Comparison of ENCODE assay signal across 9 mouse cellular contexts in genomic region chr8:120563851-120564837, GRCm38 (mm10). TPM values are rescaled to one million over a fixed set of nuclear protein-coding genes. Genes with fewer than 3 reads are reported as not detected.
A peak's percentile ranks its signal among the peaks of the same experiment; 100 is the strongest.
DNase-seq lines count a peak whose midpoint lies in the region; ATAC-seq and TF ChIP-seq lines count a peak whose summit lies in the region.
"Had no signal": no experiment of that assay in that cellular context is flagged by ENCODE, and none has a peak within 500 bp of the region (broad histone marks: within the 10 kb centered on the region; RNA-seq: fewer than 3 reads in every experiment).

No protein-coding gene starts in this region.

- H3K9ac ChIP-seq in embryonic facial prominence, embryonic 14.5 days (ENCODE audit: low read depth, low read length) = peak overlapping the region; percentile 40; the same call in 1 of the 2 replicates
- H3K9ac ChIP-seq in liver, embryonic 13.5 days = no peak overlapping the region
- H3K9ac ChIP-seq in stomach, embryonic 16.5 days (ENCODE audit: low read length) = peak overlapping the region; percentile 53; the same call in 1 of the 2 replicates

- WGBS in embryonic facial prominence, embryonic 14.5 days = 19% methylated on average over 19 of the region's 20 CpGs
- WGBS in liver, embryonic 13.5 days (ENCODE audit: insufficient replicate concordance) = 68% methylated on average over 20 of the region's 20 CpGs
- WGBS in stomach, embryonic 16.5 days = 29% methylated on average over 20 of the region's 20 CpGs

- H3K4me3 ChIP-seq in embryonic facial prominence, embryonic 14.5 days (ENCODE audit: low read depth, low read length) = no peak overlapping the region
- no peak overlapping the region for H3K4me3 ChIP-seq in liver, embryonic 13.5 days (replicated peaks)
- peak overlapping the region; percentile 2 for H3K4me3 ChIP-seq in myocyte
- no peak overlapping the region for H3K4me3 ChIP-seq in stomach, embryonic 16.5 days (replicated peaks; ENCODE audit: low read length)
- H3K4me3 ChIP-seq: erythroblast, embryonic 14.5 days had no signal

- no peaks in the 10 kb centered on the region for H3K9me3 ChIP-seq in embryonic facial prominence, embryonic 14.5 days (ENCODE audit: control insufficient read depth, low read length)
- H3K9me3 ChIP-seq in liver, embryonic 13.5 days (replicated peaks) = no peaks in the 10 kb centered on the region
- no peaks in the 10 kb centered on the region for H3K9me3 ChIP-seq in stomach, embryonic 16.5 days (replicated peaks; ENCODE audit: control insufficient read depth, low read length)

- peaks cover 30% of the 10 kb centered on the region for H3K36me3 ChIP-seq in embryonic facial prominence, embryonic 14.5 days (ENCODE audit: control insufficient read depth, insufficient read depth, low read length)
- peaks cover 100% of the 10 kb centered on the region for H3K36me3 ChIP-seq in liver, embryonic 13.5 days
- no peaks in the 10 kb centered on the region for H3K36me3 ChIP-seq in myocyte (ENCODE audit: control insufficient read depth, insufficient read depth)
- peaks cover 28% of the 10 kb centered on the region for H3K36me3 ChIP-seq in stomach, embryonic 16.5 days (ENCODE audit: control insufficient read depth, insufficient read depth, low read length)

- peaks cover 50% of the 10 kb centered on the region for H3K4me1 ChIP-seq in embryonic facial prominence, embryonic 14.5 days (ENCODE audit: control insufficient read depth, insufficient read depth, low read length)
- peaks cover 66% of the 10 kb centered on the region for H3K4me1 ChIP-seq in liver, embryonic 13.5 days (replicated peaks)
- peaks cover 31% of the 10 kb centered on the region for H3K4me1 ChIP-seq in stomach, embryonic 16.5 days (ENCODE audit: control insufficient read depth, insufficient read depth, low read length)

- H3ac ChIP-seq in myocyte (ENCODE audit: control insufficient read depth, insufficient read length) = no peak overlapping the region

- peak; percentile 32 for ATAC-seq in embryonic facial prominence, embryonic 14.5 days (ENCODE audit: low read depth)
- ATAC-seq in liver, embryonic 13.5 days (ENCODE audit: low read depth) = peak; percentile 30
- ATAC-seq in stomach, embryonic 16.5 days (ENCODE audit: insufficient read depth, low FRiP score) = peak; percentile 71

- peaks cover 7% of the 10 kb centered on the region for H3K79me2 ChIP-seq in myocyte (ENCODE audit: control insufficient read depth, insufficient read depth)

- peak overlapping the region; percentile 68 for H3K27ac ChIP-seq in embryonic facial prominence, embryonic 14.5 days (replicated peaks; ENCODE audit: low read depth, low read length)
- peak overlapping the region; percentile 70 for H3K27ac ChIP-seq in liver, embryonic 13.5 days
- peak overlapping the region; percentile 85 for H3K27ac ChIP-seq in stomach, embryonic 16.5 days (ENCODE audit: low read length)

- peak overlapping the region; percentile 36 for H3K4me2 ChIP-seq in embryonic facial prominence, embryonic 14.5 days (ENCODE audit: low read depth, low read length)
- H3K4me2 ChIP-seq in liver, embryonic 13.5 days = no peak overlapping the region
- peak overlapping the region; percentile 77 for H3K4me2 ChIP-seq in myocyte (ENCODE audit: low read depth)
- H3K4me2 ChIP-seq in stomach, embryonic 16.5 days (ENCODE audit: low read depth, low read length) = peak overlapping the region; percentile 46

- DNase-seq in B cell, adult 2 months = peak; percentile 45 to 50
- peak; percentile 74 for DNase-seq in adipocyte (ENCODE audit: low spot score)
- DNase-seq in embryonic facial prominence, embryonic 14.5 days (ENCODE audit: low spot score) = peak; percentile 90
- DNase-seq in heart, adult 9 months (ENCODE audit: low spot score in 2 of 2) = peak; percentile 94
- DNase-seq in kidney, adult 8-10 months = peak; percentile 90
- DNase-seq in liver, embryonic 13.5 days = no peak

- no peak for TF ChIP-seq POLR2A in myocyte (IDR thresholded peaks at IDR 0.05; ENCODE audit: insufficient read length, low read depth)

- H3K27me3 ChIP-seq in embryonic facial prominence, embryonic 14.5 days (replicated peaks; ENCODE audit: control insufficient read depth, insufficient read depth, low read length) = no peaks in the 10 kb centered on the region
- no peaks in the 10 kb centered on the region for H3K27me3 ChIP-seq in liver, embryonic 13.5 days
- H3K27me3 ChIP-seq in myocyte (ENCODE audit: control insufficient read depth, insufficient read depth, insufficient read length) = no peaks in the 10 kb centered on the region
- H3K27me3 ChIP-seq in stomach, embryonic 16.5 days (ENCODE audit: control insufficient read depth, insufficient read depth, low read length) = no peaks in the 10 kb centered on the region

TF ChIP-seq in myocyte, 11 proteins besides CTCF, POLR2A, EP300 and RAD21:
- TF ChIP-seq CEBPB (IDR thresholded peaks at IDR 0.05; ENCODE audit: insufficient read depth, poor library complexity, severe bottlenecking) = no peak
- TF ChIP-seq POLR2AphosphoS2 (IDR thresholded peaks at IDR 0.05; ENCODE audit: insufficient read length, low read depth) = no peak
- TF ChIP-seq USF1 (IDR thresholded peaks at IDR 0.05; ENCODE audit: low read depth) = no peak
- peak; percentile 23 for TF ChIP-seq TCF3 (IDR thresholded peaks at IDR 0.05; ENCODE audit: insufficient read length, low read depth)
- peak; percentile 31 for TF ChIP-seq TCF12 (IDR thresholded peaks at IDR 0.05; ENCODE audit: insufficient read depth, poor library complexity, severe bottlenecking)
- no peak for TF ChIP-seq MAX (IDR thresholded peaks at IDR 0.05; ENCODE audit: low read depth)
- TF ChIP-seq E2F4 (IDR thresholded peaks at IDR 0.05; ENCODE audit: insufficient read depth) = no peak
- peak in 2 of 3 experiments; percentile 60 to 73 for TF ChIP-seq MYOD1 (IDR thresholded peaks at IDR 0.05; ENCODE audit: control insufficient read depth in 1 of 3, insufficient read length in 2 of 3, low read depth in 2 of 3)
- TF ChIP-seq SRF (IDR thresholded peaks at IDR 0.05; ENCODE audit: control insufficient read depth, insufficient read length, low read depth) = peak; percentile 12
- no peak for TF ChIP-seq REST (IDR thresholded peaks at IDR 0.05; ENCODE audit: insufficient read depth, insufficient read length)
- peak in 1 of 3 experiments; percentile 68 for TF ChIP-seq MYOG (IDR thresholded peaks at IDR 0.05; ENCODE audit: control insufficient read depth in 1 of 3, insufficient read depth in 1 of 3, insufficient read length in 2 of 3, low read depth in 2 of 3)

RNA-seq across cellular contexts. Expression of gene Gins2, which starts 25.0 kb away (rescaled TPM):
- 82.7 and 94.0 TPM in 2 replicates for polyA plus RNA-seq in embryonic facial prominence, embryonic 14.5 days (2014; fragmentation: Nextera tagmentation; extraction: Ambion mirVana)
- polyA plus RNA-seq in liver, embryonic 13.5 days (2015; fragmentation: Nextera tagmentation; extraction: Ambion mirVana) = 75.6 and 75.9 TPM in 2 replicates
- polyA plus RNA-seq in myocyte (2012; fragmentation: generic; extraction: Trizol) = 11.2 TPM
- polyA plus RNA-seq in stomach, embryonic 16.5 days (2015; fragmentation: Nextera tagmentation; extraction: Ambion mirVana) = 76.4 and 76.5 TPM in 2 replicates
